Mouse (Mus musculus): ENCODE measurements around the gene Slain1.

Slain1 gene

DNA sequence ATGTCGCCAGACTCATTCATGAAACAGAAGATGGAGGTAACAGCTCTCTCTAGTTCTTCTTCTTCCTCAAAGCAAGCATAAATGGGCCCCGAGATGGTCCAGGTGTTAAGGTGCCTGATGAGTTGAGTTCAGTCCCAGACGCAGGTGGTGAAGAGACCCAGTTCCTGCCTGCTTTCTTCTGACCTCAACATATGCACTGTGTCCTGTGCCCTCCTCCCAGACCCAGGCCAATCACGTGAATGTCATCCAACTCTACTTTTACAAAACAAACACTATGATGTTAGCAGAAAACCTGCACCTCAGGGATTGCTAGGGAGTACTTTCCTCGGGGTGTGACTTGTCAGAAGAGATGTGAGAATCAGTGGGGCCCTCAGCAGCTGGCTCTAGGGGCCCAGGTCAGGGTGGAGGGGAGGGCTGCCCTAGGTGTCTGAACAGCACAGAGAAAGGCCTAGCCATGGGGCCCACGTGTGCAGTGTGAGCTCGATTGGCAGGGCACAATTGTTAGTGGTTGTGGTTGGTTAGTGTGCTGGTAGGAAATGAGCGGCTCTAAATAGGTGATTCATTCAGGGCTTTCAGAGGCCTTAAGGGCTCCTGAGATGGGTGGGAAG is 16.4 kb downstream of the Slain1 start:
- no peak for DNase-seq (ENCODE audit: low read depth, low spot score)

DNA sequence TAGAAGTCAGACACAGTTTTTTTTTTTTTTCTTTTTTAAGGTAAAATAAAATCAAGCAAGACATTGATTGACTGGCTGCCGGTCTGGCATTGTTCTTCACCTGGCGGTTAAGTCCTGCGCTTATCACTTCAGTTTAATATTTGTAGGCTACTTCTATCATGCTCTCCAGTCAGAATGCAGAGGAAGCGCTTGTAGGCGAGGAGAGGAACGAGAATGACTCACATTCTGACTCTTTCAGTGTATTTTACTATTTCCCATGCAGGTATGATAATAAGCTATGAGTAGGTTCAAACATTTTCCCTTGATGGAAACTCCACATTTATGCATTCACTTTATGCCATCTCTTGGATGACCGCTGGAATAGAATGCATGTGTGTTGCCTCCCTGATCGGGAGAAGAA is 17.0 kb downstream of the Slain1 start:
- no peak for DNase-seq (ENCODE audit: low read depth, low spot score)

DNA sequence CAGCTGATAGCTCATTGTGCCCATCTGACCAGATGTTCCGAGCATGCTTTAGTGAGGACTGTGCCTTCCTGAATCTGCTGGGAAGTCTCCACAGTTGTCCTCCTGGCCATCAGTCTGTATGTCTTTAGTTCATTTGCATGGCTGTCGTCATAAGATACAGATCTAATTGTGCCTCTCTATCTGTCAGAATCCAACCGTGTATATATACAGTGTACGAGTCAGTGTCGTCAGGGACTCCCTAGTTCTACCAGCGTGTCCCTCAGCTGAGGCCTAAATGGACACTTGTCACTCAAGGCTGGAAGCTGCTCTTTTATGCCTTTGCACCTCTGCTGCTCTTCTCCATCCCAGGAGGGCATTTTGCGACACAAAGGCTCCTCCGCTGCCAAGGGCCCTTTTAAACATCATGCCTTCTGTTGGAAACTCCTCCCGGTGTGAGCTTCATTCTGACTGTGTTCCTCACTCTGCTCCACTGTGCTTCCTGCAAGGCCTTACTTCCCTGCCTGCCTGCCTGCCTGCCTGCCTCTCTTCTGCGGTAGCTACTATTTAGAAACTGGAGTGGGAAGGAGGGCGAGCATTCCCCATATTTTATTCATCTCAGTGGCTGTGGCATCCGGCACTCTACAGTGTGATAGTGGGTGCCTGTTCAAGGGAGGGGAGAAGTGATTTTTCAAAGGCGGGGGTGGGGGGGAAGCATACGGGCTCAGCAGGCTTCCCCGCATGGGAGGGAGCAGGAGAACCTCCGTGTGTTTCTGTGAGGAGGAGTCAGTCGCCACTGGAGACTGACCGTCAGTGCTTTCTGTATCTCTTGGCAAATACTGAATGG is 29.6 kb downstream of the Slain1 start:
- peak; percentile 89 for DNase-seq (ENCODE audit: low read depth, low spot score)

DNA sequence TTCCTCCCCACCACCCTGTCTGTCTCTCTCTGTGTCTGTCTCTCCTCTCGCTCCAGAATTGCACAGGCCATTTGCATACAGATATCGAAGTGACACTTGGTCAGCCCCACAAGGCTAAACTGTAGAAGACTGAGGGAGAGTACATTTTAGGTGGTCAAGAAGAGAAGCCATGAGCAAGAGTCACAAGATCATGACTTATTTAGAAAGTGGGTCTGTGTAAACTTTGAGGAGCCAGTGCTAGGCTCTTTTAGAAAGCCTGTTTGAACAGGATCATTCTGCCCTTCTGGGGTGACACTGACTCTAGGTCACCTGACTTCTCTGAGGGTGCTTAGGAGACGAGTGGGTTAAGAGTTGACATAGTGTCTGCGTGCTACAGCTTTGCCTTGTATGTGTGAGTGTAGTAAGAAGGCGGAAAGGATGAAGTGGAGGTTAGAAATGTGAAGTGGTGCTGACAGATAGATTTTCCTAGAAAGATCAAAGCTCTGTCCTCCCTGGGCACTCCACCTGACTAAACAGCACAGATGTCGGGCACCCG is 30.3 kb downstream of the Slain1 start:
- DNase-seq (ENCODE audit: low read depth, low spot score) = no peak

DNA sequence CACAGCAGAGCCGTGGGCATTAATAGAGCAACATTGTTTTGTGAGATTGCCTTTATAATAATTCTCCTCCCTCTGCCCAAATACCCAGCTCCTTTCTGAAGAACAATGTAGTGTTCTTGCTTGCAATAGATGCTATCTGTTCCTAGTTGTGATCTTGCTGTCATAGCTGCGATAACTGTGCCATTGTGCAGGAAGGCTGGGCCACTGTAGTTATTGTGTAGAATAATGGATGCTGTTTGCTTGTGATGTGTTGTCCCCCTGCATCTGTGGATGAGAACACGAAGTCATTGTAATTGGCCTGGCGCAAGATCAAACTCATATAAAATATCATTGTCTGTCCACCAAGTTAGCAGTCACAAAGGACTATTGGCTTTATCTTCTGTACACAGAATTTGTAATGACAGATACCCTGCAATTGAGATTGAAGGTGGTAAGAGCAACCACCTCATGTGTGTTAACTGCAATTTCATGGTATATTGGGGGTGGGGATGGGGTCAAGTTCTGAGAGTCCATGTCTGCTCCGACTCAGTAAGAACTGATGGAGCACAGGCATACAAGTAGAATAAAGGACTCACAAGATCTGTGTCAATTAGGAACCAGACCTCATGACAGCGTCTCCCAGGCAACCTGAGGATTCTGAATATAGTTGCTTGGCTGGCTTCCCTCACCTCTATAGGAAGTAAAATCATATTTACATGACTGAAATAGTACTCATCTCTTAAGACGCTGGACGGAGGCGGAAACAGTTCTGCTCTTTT is 32.8 kb downstream of the Slain1 start:
- DNase-seq (ENCODE audit: low read depth, low spot score) = peak; percentile 94

DNA sequence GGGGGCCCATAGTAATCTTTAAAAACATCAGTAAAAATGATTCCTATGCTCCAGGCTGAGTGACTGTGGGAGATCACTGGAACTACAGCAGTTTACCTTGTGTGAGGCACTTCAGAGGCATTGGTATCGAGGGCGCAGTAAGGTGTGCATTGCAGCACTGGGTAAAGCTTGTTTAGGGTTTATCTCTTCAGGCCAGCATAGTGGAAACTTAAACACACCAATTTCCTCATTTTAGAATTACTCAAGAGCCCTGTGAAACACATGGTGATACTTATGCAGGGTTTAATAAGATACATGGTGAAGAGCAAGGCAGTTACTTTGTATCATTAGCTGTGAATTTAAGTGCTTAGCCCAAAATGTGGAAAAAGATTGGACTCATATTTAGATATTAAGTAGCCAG is 37.0 kb downstream of the Slain1 start:
- no peak for DNase-seq (ENCODE audit: low read depth, low spot score)

DNA sequence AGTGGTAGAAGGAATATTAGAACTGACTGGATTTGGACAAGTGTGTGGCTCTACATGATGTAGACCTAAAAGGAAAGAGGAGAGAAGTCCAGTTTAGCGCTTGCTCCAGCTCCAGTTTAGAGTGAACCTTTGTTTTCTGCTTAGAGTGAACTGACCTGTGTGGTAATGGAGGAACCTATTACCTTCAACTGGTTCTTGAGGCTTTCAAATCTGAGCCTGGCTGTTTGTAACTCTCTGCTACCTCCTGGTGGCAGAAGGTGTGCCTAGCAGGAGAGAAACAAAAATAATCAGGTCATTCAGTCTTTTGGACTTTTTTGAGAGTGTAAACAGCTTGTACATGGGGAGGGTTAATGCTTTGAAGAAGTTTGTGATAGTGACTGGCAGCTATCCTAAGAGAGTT is 44.3 kb downstream of the Slain1 start:
- peak; percentile 86 for DNase-seq (ENCODE audit: low read depth, low spot score)

DNA sequence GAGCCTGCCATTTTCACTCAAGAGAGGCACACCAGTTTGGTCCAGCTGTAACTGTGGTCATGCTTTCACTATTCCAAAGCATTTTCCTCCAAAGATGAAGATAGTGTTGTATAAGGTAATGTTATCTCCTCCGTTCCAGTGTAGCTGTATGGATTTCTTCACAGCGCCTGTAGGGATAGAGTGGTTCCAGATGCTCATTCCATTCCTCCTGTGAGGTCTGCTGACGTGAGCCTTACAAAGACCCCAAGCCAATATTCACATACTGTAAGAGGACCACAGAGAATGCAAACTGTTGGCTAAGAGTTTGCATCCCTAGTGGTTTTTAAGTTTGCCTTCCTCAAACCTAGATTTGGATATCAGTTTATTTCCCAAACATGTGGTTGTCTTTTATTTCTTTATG is 45.6 kb downstream of the Slain1 start:
- no peak for DNase-seq (ENCODE audit: low read depth, low spot score)

DNA sequence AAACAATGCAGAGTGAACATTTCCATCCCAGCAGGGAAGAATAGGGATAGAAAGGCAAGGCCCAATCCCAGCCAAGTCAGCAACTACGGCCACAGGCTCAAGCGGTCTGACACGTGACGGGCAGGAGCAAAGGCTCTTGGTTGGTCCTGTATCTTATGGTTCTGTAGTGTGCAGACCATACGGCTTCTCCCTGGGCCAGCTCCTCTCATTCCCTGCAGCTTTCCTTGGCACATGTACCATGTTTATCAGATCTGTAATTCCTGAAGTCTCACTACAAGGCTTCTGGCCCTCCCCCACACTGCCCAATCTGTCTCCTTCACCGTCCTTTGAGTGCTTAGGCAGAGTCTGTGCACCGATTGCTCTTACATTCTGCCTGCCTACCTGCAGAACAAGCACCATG is 47.1 kb downstream of the Slain1 start:
- DNase-seq (ENCODE audit: low read depth, low spot score) = peak; percentile 86

DNA sequence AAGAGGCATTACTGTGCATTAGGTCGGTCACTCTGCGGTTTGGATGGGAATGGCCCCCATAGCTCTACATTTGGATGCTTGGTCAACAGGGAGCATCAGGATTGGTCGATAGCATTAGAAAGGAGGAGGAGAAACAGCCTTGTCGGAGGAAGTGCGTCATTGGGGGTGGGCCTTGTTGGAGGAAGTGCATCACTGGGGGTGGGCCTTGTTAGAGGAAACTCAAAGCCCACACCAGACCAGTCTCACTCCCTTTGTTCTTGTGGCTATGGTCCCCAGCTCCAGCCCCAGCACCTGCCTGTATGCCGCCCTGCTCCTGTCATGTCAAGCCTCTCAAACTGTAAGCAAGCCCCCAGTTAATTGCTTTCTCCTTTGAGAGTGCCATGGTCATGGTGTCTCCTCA is 49.3 kb downstream of the Slain1 start:
- no peak for DNase-seq (ENCODE audit: low read depth, low spot score)

DNA sequence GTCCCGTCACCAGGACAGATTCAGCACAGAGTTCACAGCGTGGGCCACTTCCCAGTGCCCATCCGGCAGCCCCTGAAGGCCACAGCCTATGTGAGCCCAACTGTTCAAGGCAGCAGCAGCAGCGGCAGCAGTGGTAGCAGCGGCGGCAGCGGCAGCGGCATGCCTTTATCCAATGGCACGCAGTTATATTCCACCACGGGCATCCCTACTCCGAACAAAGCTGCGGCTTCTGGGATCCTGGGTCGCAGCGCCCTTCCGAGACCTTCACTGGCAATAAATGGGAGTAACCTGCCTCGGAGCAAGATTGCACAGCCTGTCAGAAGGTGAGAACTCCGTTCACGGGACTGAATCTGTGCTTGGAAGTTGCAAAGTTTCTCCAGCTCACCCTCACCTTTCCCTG is 52.5 kb downstream of the Slain1 start:
- no peak for DNase-seq (ENCODE audit: low read depth, low spot score)

DNA sequence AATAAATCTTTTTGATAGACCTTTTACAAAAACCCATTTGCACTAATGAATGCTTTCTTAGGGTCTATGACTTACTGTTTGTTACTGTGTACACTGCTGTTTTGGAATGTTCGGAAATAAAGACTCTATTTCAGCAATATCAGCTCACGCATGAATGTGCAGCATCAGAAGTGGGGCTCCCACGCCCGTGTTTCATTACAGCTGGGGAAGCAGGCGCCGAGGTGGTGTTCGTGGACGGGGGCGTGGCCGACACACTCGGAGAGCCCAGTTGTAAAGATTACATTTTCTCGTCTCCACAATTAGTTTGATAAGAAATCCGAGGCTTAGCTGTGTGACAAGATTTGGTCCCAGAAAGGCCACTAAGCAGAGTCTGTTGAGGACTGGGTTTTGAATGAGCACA is 54.7 kb downstream of the Slain1 start:
- DNase-seq (ENCODE audit: low read depth, low spot score) = peak; percentile 24

DNA sequence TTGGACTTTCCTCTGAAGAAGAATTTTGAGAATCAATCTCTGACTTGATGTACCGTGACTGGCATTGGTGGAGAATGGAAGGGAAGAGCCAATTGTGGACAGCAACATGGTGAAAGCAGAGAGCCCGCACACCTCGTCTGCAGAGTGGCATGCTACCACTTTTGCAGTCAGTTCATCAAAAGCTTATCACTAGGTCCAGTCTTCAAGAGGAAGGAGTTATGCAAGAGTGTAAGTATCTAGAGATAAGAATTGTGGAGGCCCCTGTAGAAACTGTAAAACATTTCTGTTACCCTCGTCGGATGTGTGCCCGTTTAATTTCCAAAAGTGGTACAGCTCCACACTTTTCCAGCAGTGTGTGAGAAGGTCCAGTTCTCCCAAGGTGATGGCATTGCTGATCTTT is 56.3 kb downstream of the Slain1 start:
- DNase-seq (ENCODE audit: low read depth, low spot score) = no peak

DNA sequence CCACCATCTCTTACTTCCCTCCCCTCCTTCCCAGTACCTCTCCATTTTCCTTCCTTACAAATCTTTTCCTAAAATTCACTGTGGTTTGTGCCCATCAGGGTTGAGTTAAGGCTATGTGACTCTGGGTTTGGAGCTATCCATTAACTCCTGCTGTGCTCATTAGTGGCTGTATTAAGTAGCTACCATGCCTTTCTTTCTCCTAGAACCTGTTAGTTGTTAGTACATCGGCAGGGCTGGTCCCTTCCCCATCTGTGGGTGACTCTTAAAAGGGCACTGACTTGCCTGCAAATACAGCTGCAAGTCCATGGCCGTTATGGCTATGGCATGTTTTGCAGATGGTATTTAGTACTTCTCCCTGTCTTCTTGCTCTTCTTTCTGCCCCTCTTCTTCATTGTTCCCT is 58.6 kb downstream of the Slain1 start:
- no peak for DNase-seq (ENCODE audit: low read depth, low spot score)

DNA sequence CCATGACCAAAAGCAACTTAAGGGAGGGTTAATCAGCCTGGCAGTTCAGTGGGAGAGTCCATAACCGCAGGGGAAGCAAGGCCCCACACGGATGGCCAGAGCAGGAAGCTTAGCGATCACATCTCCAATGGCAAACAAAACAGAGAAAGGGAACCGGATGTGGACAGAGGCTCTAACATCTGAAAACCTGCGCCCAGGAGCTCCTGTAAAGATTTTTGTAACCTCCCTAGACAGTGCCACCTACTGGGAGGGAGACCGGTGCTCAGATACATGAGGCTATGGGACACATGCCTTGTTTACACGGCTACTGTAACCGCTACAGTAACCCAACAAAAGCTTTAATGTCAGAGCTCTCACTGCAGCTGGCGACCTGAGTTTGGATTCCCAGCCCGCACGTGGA is 59.2 kb downstream of the Slain1 start:
- no peak for DNase-seq (ENCODE audit: low read depth, low spot score)

DNA sequence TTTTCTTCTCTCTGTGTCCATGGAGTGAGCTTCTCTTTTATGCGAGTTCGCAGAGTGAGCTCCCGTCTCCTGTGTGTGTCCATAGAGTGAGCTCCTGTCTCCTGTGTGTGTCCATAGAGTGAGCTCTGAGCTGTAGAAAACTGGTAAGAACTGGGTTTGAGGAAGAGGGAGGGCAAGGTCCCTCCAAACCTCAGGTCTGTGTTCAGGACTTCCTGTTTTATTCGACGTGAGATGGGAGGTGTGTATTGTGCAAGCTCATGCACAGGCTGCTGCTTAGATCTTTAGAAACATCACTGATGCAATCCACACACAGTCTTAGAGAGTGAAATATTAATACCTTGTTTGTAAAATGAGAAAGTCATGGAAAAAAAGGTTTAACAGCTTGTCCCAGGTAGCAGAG is 63.0 kb downstream of the Slain1 start:
- DNase-seq (ENCODE audit: low read depth, low spot score) = no peak

DNA sequence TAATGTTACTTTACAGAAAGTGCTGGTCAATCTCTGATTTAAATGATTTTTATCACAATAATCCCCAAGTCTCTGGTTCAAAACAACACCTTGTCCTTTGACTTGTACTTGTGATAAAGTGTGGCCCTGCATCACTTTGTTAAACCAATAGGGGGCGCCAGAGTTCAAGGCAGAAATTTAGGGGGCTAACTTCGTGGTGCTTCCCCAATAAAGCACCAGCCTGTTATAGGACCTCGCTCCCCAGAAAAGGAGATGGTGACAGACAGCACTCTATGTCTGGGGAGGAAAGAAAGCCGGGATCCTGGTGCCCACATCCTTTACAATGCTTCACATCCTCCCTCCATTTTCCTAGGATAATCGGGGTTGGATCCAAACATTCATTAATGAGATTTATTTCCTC is 67.5 kb downstream of the Slain1 start:
- DNase-seq (ENCODE audit: low read depth, low spot score) = no peak

DNA sequence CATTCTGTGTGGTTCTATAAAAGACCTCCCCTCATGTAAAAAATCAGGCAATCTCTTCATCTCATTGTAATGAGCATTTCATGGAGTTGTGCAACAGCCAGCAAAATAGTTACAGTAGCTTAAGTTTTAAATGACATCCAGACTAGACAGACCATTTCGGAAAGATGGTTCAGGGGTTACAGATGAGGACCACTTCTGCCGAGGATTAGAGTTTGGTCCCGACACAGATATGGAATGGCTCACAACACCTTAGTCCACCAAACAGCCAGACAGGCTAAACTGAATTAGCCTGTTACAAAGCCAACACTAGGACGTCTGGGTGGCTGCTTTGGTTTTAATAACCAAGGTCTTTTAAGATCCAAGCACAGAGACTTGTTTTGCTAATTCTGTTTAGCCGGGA is 68.0 kb downstream of the Slain1 start:
- no peak for DNase-seq (ENCODE audit: low read depth, low spot score)

DNA sequence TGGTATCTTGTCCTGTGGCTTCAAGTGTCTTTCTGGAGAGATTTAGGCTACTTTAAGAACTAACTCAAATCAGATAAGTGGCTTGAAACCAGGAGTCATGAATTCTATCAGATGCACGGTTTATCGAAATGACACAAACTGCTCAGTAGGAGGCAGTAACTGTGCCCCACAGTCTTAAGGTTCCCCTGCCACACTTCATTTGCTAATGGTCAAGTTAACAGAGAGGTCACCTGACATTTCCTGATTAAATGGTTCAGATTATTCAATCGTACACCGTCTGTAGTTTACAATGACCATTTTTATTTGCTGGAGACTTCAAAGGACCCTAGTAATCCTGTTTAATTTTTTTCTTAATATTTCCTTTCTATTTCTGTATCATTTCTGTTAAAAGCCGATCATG is 68.4 kb downstream of the Slain1 start:
- DNase-seq (ENCODE audit: low read depth, low spot score) = no peak

DNA sequence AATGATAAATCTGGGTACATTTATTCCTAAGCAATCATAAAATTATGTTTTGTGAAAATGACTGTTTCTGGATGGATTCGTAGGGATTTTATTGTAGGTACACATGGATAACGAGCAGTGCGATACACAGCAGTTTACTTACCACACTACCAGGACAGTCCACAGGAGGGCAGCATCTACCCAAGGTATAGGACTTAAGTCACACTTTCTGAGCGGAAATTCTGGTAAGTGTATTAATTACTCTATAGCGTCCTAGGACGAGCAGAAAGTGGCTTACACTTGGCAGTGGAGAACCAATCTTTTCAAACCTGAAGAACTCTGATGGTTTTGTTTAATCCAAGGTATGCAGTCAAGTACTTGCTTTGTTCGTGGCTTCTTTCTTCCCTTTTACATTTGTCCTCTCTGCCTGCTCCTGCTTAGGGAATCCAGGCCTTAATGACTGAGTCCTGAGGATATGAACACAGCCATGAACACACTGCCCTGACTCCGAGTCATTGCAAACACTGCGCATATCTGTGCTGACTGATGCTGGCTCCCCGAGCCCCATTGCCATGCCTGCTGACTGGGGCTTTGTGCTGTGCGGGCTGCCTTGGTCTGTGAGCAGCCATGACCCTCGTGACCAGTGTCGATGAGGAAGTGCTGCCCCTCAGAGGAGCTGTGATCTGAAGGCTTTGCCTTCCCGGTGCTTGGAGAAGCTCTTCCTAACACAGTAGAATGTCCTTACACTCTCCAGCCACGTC is 69.0 kb downstream of the Slain1 start:
- DNase-seq (ENCODE audit: low read depth, low spot score) = peak; percentile 95

DNA sequence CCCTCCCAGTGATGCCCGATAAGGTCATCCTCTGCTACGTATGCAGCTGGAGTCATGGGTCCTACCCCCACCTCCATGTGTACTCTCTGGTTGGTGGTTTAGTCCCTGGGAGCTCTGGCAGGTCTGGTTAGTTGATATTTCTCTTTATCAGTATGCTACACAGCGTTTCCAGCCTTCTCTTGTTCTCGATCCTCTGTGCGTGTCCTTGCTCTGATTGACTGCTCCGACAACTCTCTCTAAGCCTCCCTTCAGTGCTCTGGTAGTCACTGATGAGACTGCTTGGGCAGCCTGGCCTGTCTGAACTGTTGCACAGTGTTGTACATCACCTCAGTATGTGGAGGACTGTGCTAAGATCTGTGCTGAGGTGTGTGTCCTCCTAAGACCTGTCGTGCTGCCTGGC is 70.1 kb downstream of the Slain1 start:
- DNase-seq (ENCODE audit: low read depth, low spot score) = no peak
